Mouse (Mus musculus) common myeloid progenitor, adult 5-6 weeks (primary cell): ENCODE measurements around the gene Ago4. TPM values are rescaled to one million over a fixed set of nuclear protein-coding genes. Genes with fewer than 3 reads are reported as not detected.

Source experiments
- ATAC-seq: replicated peaks from 2 replicates; pipeline ENCODE4 v1.8.0; 2016; ENCODE audit warnings: low read depth, mild to moderate bottlenecking, moderate TSS enrichment, inconsistent platforms; ENCODE audit not compliant: poor library complexity, severe bottlenecking
- total RNA-seq: library from RNA; stranded (forward); fragments of 200-1000, 187-1606 nt; gene quantifications from 2 replicates; pipeline ENCODE4 v1.2.3, GENCODE M21; 2017

Ago4 gene
- total RNA-seq, 1 experiment from 2014 or later = 4.7 TPM

GRCm38 (mm10) chr4:126482951-126483350 is 50.3 kb downstream of the Ago4 start:
- ATAC-seq = no peak

GRCm38 (mm10) chr4:126481461-126481860 is 51.8 kb downstream of the Ago4 start:
- no peak for ATAC-seq

- no peak for ATAC-seq
Measured at GRCm38 (mm10) chr4:126480288-126480687, 53.0 kb downstream of the Ago4 start.

- ATAC-seq = no peak
Measured at GRCm38 (mm10) chr4:126473031-126473430, 60.2 kb downstream of the Ago4 start.

- ATAC-seq = no peak
Measured at GRCm38 (mm10) chr4:126469334-126469733, 63.9 kb downstream of the Ago4 start.

GRCm38 (mm10) chr4:126468925-126469324 is 64.3 kb downstream of the Ago4 start:
- peak; percentile 70 for ATAC-seq

GRCm38 (mm10) chr4:126468285-126468901 is 64.9 kb downstream of the Ago4 start, which contains the start of gene Ago1:
Gene Ago1 (minus strand): TSS chr4:126468583.
- peak; percentile 79 for ATAC-seq

GRCm38 (mm10) chr4:126467721-126468284 is 65.5 kb downstream of the Ago4 start:
- ATAC-seq = peak; percentile 55

- ATAC-seq = no peak
Measured at GRCm38 (mm10) chr4:126466251-126466750, 67.0 kb downstream of the Ago4 start.

GRCm38 (mm10) chr4:126465843-126466242 is 67.4 kb downstream of the Ago4 start:
- ATAC-seq = no peak

GRCm38 (mm10) chr4:126464892-126465235 is 68.4 kb downstream of the Ago4 start:
- no peak for ATAC-seq

- ATAC-seq = no peak
Measured at GRCm38 (mm10) chr4:126464189-126464891, 68.9 kb downstream of the Ago4 start.

- no peak for ATAC-seq
Measured at GRCm38 (mm10) chr4:126455441-126455840, 77.8 kb downstream of the Ago4 start.

GRCm38 (mm10) chr4:126454547-126455254 is 78.6 kb downstream of the Ago4 start:
- no peak for ATAC-seq

GRCm38 (mm10) chr4:126450268-126450667 is 83.0 kb downstream of the Ago4 start:
- ATAC-seq = no peak

- no peak for ATAC-seq
Measured at GRCm38 (mm10) chr4:126447126-126447525, 86.1 kb downstream of the Ago4 start.

- no peak for ATAC-seq
Measured at GRCm38 (mm10) chr4:126444528-126444927, 88.7 kb downstream of the Ago4 start.
